Mouse (Mus musculus) E14TG2a.4 (cell line): ENCODE measurements at regions not wholly inside any gene's neighbourhood (a gene's known extent, or its start where the extent isn't known, plus 50 kb on each side); places are given as distances from the start of the nearest gene placed in this dataset.

ENCODE experiments used
- CTCF ChIP-seq: conservative IDR thresholded peaks from 2 replicates; pipeline ENCODE4 v1.5.1; 2014; ENCODE audit warnings: low read length
- NANOG ChIP-seq: IDR thresholded peaks from 2 replicates; pipeline ENCODE4 v1.6.1; 2014; ENCODE audit warnings: borderline replicate concordance, low read length, mixed read lengths

DNA sequence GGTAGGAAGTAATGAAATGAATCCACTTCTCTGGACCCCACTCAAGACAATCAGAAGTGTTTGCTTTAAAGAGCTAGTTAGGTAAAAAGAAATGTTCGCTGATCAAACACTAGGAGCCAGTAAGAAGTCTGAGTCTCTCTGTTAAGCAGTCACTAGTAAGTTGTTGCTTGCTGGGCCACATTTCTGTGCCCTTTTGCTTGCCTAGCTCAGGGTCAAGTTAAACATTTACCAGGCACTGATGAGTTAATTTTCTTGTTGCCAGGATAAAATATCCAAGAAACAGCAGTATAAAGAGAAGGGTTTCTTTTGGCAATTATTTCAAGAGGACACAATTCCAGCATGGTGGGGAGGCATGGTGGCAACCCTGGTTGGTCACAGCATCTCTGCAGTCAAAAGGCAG, 127.7 kb downstream of the Gm12689 start:
- no peak for TF ChIP-seq CTCF
- TF ChIP-seq NANOG = no peak
